Mouse (Mus musculus): Measurements from ENCODE around the gene Safb.

DNA sequence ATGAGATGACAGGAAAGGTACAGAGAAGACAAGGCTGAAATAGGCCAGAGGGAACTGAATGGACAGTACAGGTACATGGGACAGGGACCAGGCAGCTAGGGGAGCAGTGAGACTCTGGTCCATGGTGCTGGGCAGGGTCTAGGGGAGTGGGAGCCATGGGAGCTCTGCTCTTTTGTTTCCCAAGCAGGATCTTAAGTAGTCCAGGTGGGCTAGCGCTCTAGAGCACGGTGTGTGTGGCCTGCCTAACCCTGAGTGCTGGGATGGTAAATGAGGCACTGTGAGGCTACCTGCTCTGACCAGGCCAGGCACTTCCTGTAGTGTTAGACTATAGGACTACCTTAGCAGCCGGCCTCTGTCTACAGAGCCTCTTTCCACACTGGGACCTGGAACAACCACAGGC is 32.1 kb downstream of the Safb start:
- TF ChIP-seq ZC3H11A (IDR thresholded peaks at IDR 0.05; ENCODE audit: borderline replicate concordance, low read depth, low read length) (no peak), ZNF384 (IDR thresholded peaks at IDR 0.05; ENCODE audit: low read depth, low read length) (no peak), MAFK (IDR thresholded peaks at IDR 0.05; ENCODE audit: insufficient read depth, low read depth, low read length) (no peak)
